Mouse (Mus musculus): ENCODE results near the gene Jph2. TPM values are rescaled to one million over a fixed set of nuclear protein-coding genes. Genes with fewer than 3 reads are reported as not detected.

Gene Jph2
- 0.09 and 0.30 TPM in 2 replicates for polyA plus RNA-seq (2015; fragmentation: Nextera tagmentation; extraction: Ambion mirVana)

GRCm38 (mm10) chr2:163397905-163398304 lies at the start of gene Jph2:
Gene Jph2, minus strand, starts transcription at chr2:163397993.
- no peaks in the 10 kb centered on the region for H3K9me3 ChIP-seq (replicated peaks; ENCODE audit: control insufficient read depth, low read length)
- 28% methylated on average over 10 of the region's 10 CpGs for WGBS (ENCODE audit: insufficient replicate concordance)
- no peak within 1 kb of the TSS for H3K27ac ChIP-seq (ENCODE audit: low read length)
- no peaks in the 10 kb centered on the region for H3K27me3 ChIP-seq (ENCODE audit: control insufficient read depth, insufficient read depth, low read depth, low read length)
- no peak within 1 kb of the TSS for H3K4me3 ChIP-seq (ENCODE audit: low read depth, low read length)
- ATAC-seq (ENCODE audit: low read depth), result 0 out of 2 replicates have a peak, but pooled peaks have one; percentile 28
- no peak within 1 kb of the TSS for H3K9ac ChIP-seq (ENCODE audit: low read depth, low read length)
- no peaks in the 10 kb centered on the region for H3K4me1 ChIP-seq (ENCODE audit: control insufficient read depth, low read depth, low read length)
- no peaks in the 10 kb centered on the region for H3K36me3 ChIP-seq (ENCODE audit: control insufficient read depth, insufficient read depth)
- no peak within 1 kb of the TSS for H3K4me2 ChIP-seq (ENCODE audit: low read depth, low read length)

GRCm38 (mm10) chr2:163447375-163447774 lies 49.6 kb upstream of the Jph2 start:
- no peak for ATAC-seq (ENCODE audit: low read depth)
- no peaks in the 10 kb centered on the region for H3K9me3 ChIP-seq (replicated peaks; ENCODE audit: control insufficient read depth, low read length)
- H3K27me3 ChIP-seq (ENCODE audit: control insufficient read depth, insufficient read depth, low read depth, low read length), result no peaks in the 10 kb centered on the region
- no peak overlapping the region for H3K4me3 ChIP-seq (ENCODE audit: low read depth, low read length)
- no peak overlapping the region for H3K27ac ChIP-seq (ENCODE audit: low read length)
- H3K36me3 ChIP-seq (ENCODE audit: control insufficient read depth, insufficient read depth), result no peaks in the 10 kb centered on the region
- no peaks in the 10 kb centered on the region for H3K4me1 ChIP-seq (ENCODE audit: control insufficient read depth, low read depth, low read length)
- WGBS (ENCODE audit: insufficient replicate concordance), result 73% methylated on average over 12 of the region's 12 CpGs
- H3K4me2 ChIP-seq (ENCODE audit: low read depth, low read length), result no peak overlapping the region
- no peak overlapping the region for H3K9ac ChIP-seq (ENCODE audit: low read depth, low read length)

GRCm38 (mm10) chr2:163444017-163444416 lies 46.2 kb upstream of the Jph2 start:
- peaks cover 8% of the 10 kb centered on the region for H3K27me3 ChIP-seq (ENCODE audit: control insufficient read depth, insufficient read depth, low read depth, low read length)
- no peaks in the 10 kb centered on the region for H3K36me3 ChIP-seq (ENCODE audit: control insufficient read depth, insufficient read depth)
- 40% methylated on average over 7 of the region's 7 CpGs for WGBS (ENCODE audit: insufficient replicate concordance)
- no peaks in the 10 kb centered on the region for H3K4me1 ChIP-seq (ENCODE audit: control insufficient read depth, low read depth, low read length)
- H3K9ac ChIP-seq (ENCODE audit: low read depth, low read length), result no peak overlapping the region
- 0 out of 2 replicates have a peak, but pooled peaks have one; percentile 24 for ATAC-seq (ENCODE audit: low read depth)
- no peak overlapping the region for H3K4me2 ChIP-seq (ENCODE audit: low read depth, low read length)
- H3K9me3 ChIP-seq (replicated peaks; ENCODE audit: control insufficient read depth, low read length), result no peaks in the 10 kb centered on the region
- no peak overlapping the region for H3K27ac ChIP-seq (ENCODE audit: low read length)
- no peak overlapping the region for H3K4me3 ChIP-seq (ENCODE audit: low read depth, low read length)

- no peak overlapping the region for H3K27ac ChIP-seq (ENCODE audit: low read length)
- no peak overlapping the region for H3K9ac ChIP-seq (ENCODE audit: low read depth, low read length)
- H3K4me2 ChIP-seq (ENCODE audit: low read depth, low read length), result no peak overlapping the region
- 44% methylated on average over 6 of the region's 6 CpGs for WGBS (ENCODE audit: insufficient replicate concordance)
- H3K27me3 ChIP-seq (ENCODE audit: control insufficient read depth, insufficient read depth, low read depth, low read length), result peaks cover 13% of the 10 kb centered on the region
- H3K4me1 ChIP-seq (ENCODE audit: control insufficient read depth, low read depth, low read length), result no peaks in the 10 kb centered on the region
- no peak for ATAC-seq (ENCODE audit: low read depth)
- no peaks in the 10 kb centered on the region for H3K9me3 ChIP-seq (replicated peaks; ENCODE audit: control insufficient read depth, low read length)
- no peak overlapping the region for H3K4me3 ChIP-seq (ENCODE audit: low read depth, low read length)
- H3K36me3 ChIP-seq (ENCODE audit: control insufficient read depth, insufficient read depth), result no peaks in the 10 kb centered on the region
These were observed 45.8 kb upstream of the Jph2 start for GRCm38 (mm10) chr2:163443543-163443942.

GRCm38 (mm10) chr2:163439488-163439887 lies 41.7 kb upstream of the Jph2 start:
- no peak overlapping the region for H3K27ac ChIP-seq (ENCODE audit: low read length)
- no peaks in the 10 kb centered on the region for H3K9me3 ChIP-seq (replicated peaks; ENCODE audit: control insufficient read depth, low read length)
- H3K4me3 ChIP-seq (ENCODE audit: low read depth, low read length), result no peak overlapping the region
- H3K4me2 ChIP-seq (ENCODE audit: low read depth, low read length), result no peak overlapping the region
- 18% methylated on average over 1 of the region's 1 CpGs for WGBS (ENCODE audit: insufficient replicate concordance)
- no peak for ATAC-seq (ENCODE audit: low read depth)
- no peak overlapping the region for H3K9ac ChIP-seq (ENCODE audit: low read depth, low read length)
- H3K27me3 ChIP-seq (ENCODE audit: control insufficient read depth, insufficient read depth, low read depth, low read length), result peaks cover 24% of the 10 kb centered on the region
- no peaks in the 10 kb centered on the region for H3K4me1 ChIP-seq (ENCODE audit: control insufficient read depth, low read depth, low read length)
- no peaks in the 10 kb centered on the region for H3K36me3 ChIP-seq (ENCODE audit: control insufficient read depth, insufficient read depth)

GRCm38 (mm10) chr2:163438619-163439451 lies 41.0 kb upstream of the Jph2 start:
- H3K4me1 ChIP-seq (ENCODE audit: control insufficient read depth, low read depth, low read length), result no peaks in the 10 kb centered on the region
- no peaks in the 10 kb centered on the region for H3K9me3 ChIP-seq (replicated peaks; ENCODE audit: control insufficient read depth, low read length)
- H3K36me3 ChIP-seq (ENCODE audit: control insufficient read depth, insufficient read depth), result no peaks in the 10 kb centered on the region
- no peak for ATAC-seq (ENCODE audit: low read depth)
- H3K27me3 ChIP-seq (ENCODE audit: control insufficient read depth, insufficient read depth, low read depth, low read length), result peaks cover 24% of the 10 kb centered on the region
- no peak overlapping the region for H3K4me3 ChIP-seq (ENCODE audit: low read depth, low read length)
- 3% methylated on average over 30 of the region's 30 CpGs for WGBS (ENCODE audit: insufficient replicate concordance)
- no peak overlapping the region for H3K9ac ChIP-seq (ENCODE audit: low read depth, low read length)
- no peak overlapping the region for H3K4me2 ChIP-seq (ENCODE audit: low read depth, low read length)
- no peak overlapping the region for H3K27ac ChIP-seq (ENCODE audit: low read length)

GRCm38 (mm10) chr2:163438246-163438618 lies 40.4 kb upstream of the Jph2 start, which contains the start of gene Gdap1l1:
Gene Gdap1l1, plus strand, starts transcription at chr2:163438476.
- no peak within 1 kb of the TSS for H3K9ac ChIP-seq (ENCODE audit: low read depth, low read length)
- no peaks in the 10 kb centered on the region for H3K36me3 ChIP-seq (ENCODE audit: control insufficient read depth, insufficient read depth)
- no peak within 1 kb of the TSS for H3K4me3 ChIP-seq (ENCODE audit: low read depth, low read length)
- no peak within 1 kb of the TSS for H3K4me2 ChIP-seq (ENCODE audit: low read depth, low read length)
- ATAC-seq (ENCODE audit: low read depth), result no peak
- 7% methylated on average over 14 of the region's 18 CpGs for WGBS (ENCODE audit: insufficient replicate concordance)
- H3K4me1 ChIP-seq (ENCODE audit: control insufficient read depth, low read depth, low read length), result no peaks in the 10 kb centered on the region
- peaks cover 24% of the 10 kb centered on the region for H3K27me3 ChIP-seq (ENCODE audit: control insufficient read depth, insufficient read depth, low read depth, low read length)
- H3K27ac ChIP-seq (ENCODE audit: low read length), result no peak within 1 kb of the TSS
- no peaks in the 10 kb centered on the region for H3K9me3 ChIP-seq (replicated peaks; ENCODE audit: control insufficient read depth, low read length)

- Histone ChIP-seq H3K4me1 (ENCODE audit: control insufficient read depth, low read depth, low read length) (no peaks in the 10 kb centered on the region), H3K27ac (ENCODE audit: low read length) (no peak overlapping the region), H3K36me3 (ENCODE audit: control insufficient read depth, insufficient read depth) (no peaks in the 10 kb centered on the region), H3K4me3 (ENCODE audit: low read depth, low read length) (no peak overlapping the region), H3K9ac (ENCODE audit: low read depth, low read length) (no peak overlapping the region), H3K9me3 (replicated peaks; ENCODE audit: control insufficient read depth, low read length) (no peaks in the 10 kb centered on the region), H3K4me2 (ENCODE audit: low read depth, low read length) (no peak overlapping the region), H3K27me3 (ENCODE audit: control insufficient read depth, insufficient read depth, low read depth, low read length) (peaks cover 24% of the 10 kb centered on the region)
- WGBS (ENCODE audit: insufficient replicate concordance), result 38% methylated on average over 4 of the region's 4 CpGs
- ATAC-seq (ENCODE audit: low read depth), result no peak
These were observed 40.0 kb upstream of the Jph2 start for GRCm38 (mm10) chr2:163437800-163438199.

- Histone ChIP-seq H3K27ac (ENCODE audit: low read length) (no peak overlapping the region), H3K36me3 (ENCODE audit: control insufficient read depth, insufficient read depth) (no peaks in the 10 kb centered on the region), H3K4me3 (ENCODE audit: low read depth, low read length) (no peak overlapping the region), H3K4me1 (ENCODE audit: control insufficient read depth, low read depth, low read length) (no peaks in the 10 kb centered on the region), H3K9ac (ENCODE audit: low read depth, low read length) (no peak overlapping the region), H3K4me2 (ENCODE audit: low read depth, low read length) (no peak overlapping the region), H3K27me3 (ENCODE audit: control insufficient read depth, insufficient read depth, low read depth, low read length) (peaks cover 15% of the 10 kb centered on the region), H3K9me3 (replicated peaks; ENCODE audit: control insufficient read depth, low read length) (no peaks in the 10 kb centered on the region)
- 23% methylated on average over 4 of the region's 4 CpGs for WGBS (ENCODE audit: insufficient replicate concordance)
- no peak for ATAC-seq (ENCODE audit: low read depth)
These were observed 36.2 kb upstream of the Jph2 start for GRCm38 (mm10) chr2:163433971-163434370.

Data from liver, embryonic 16.5 days (tissue).